Mouse (Mus musculus) hindbrain, embryonic 11.5 days (tissue): ENCODE measurements around the gene Wdr20. TPM values are rescaled to one million over a fixed set of nuclear protein-coding genes. Genes with fewer than 3 reads are reported as not detected.
A peak's percentile ranks its signal among the peaks of the same experiment; 100 is the strongest.

Experiments used
- ATAC-seq: fragments of 200-750 bp; cut with Nextera tagmentation; 2 replicates; pipeline ENCODE4 v1.8.0; 2017; ENCODE audit warnings: mild to moderate bottlenecking, moderate TSS enrichment, moderate library complexity; ENCODE audit not compliant: low FRiP score
- DNase-seq: peaks from one replicate; pipeline ENCODE4 v3.0.0-alpha.2; 2015; ENCODE audit warnings: low spot score
- H3K27ac ChIP-seq: fragments of 300-500 bp; sonication (generic); 2 replicates; pipeline ENCODE4 v1.5.1; 2014; ENCODE audit warnings: mild to moderate bottlenecking, low read depth, low read length
- H3K27me3 ChIP-seq: fragments of 300-500 bp; sonication (generic); 2 replicates; pipeline ENCODE4 v1.6.1; 2014; ENCODE audit warnings: mild to moderate bottlenecking, low read length, moderate library complexity, mixed read lengths; ENCODE audit not compliant: control insufficient read depth, insufficient read depth
- H3K36me3 ChIP-seq: fragments of 300-500 bp; sonication (generic); 2 replicates; pipeline ENCODE4 v1.6.1; 2014; ENCODE audit warnings: mild to moderate bottlenecking, low read length, moderate library complexity, mixed read lengths; ENCODE audit not compliant: control insufficient read depth, insufficient read depth
- H3K4me1 ChIP-seq: fragments of 300-500 bp; sonication (generic); replicated peaks from 2 replicates; pipeline ENCODE4 v1.6.1; 2014; ENCODE audit warnings: low read length, mixed read lengths; ENCODE audit not compliant: control insufficient read depth, insufficient read depth
- H3K4me2 ChIP-seq: fragments of 300-500 bp; sonication (generic); replicated peaks from 2 replicates; pipeline ENCODE4 v1.6.1; 2014; ENCODE audit warnings: mild to moderate bottlenecking, low read depth, low read length
- H3K4me3 ChIP-seq: fragments of 300-500 bp; sonication (generic); 2 replicates; pipeline ENCODE4 v1.5.1; 2014; ENCODE audit warnings: low read depth, low read length
- H3K9ac ChIP-seq: fragments of 300-500 bp; sonication (generic); 2 replicates; pipeline ENCODE4 v1.6.1; 2014; ENCODE audit warnings: low read depth, low read length
- H3K9me3 ChIP-seq: fragments of 300-500 bp; sonication (generic); 2 replicates; pipeline ENCODE4 v1.6.1; 2016; ENCODE audit warnings: low read length; ENCODE audit not compliant: control insufficient read depth
- WGBS: fragments of 180-500 bp; shearing (Covaris S2); extraction: QIAGEN DNeasy Blood & Tissue Kit; methylation state at CpG from one replicate; pipeline ENCODE4 v1.1.7; 2014; 5-methylcytosine and 5-hydroxymethylcytosine counted together
- polyA plus RNA-seq: library from polyadenylated mRNA; unstranded; fragments of >200 nt; fragmentation: Nextera tagmentation; extraction: Ambion mirVana; gene quantifications from 2 replicates; pipeline ENCODE4 v1.2.1, GENCODE M21; 2014

The Wdr20 gene
- polyA plus RNA-seq, 1 experiment from 2014 or later = 22.8 TPM

GRCm38 (mm10) chr12:110797842-110798431 is 60.2 kb downstream of the Wdr20 start:
- Histone ChIP-seq H3K27ac (no peak overlapping the region), H3K9ac (no peak overlapping the region), H3K4me3 (no peak overlapping the region), H3K4me1 (no peaks in the 10 kb centered on the region), H3K4me2 (no peak overlapping the region), H3K27me3 (no peaks in the 10 kb centered on the region), H3K36me3 (no peaks in the 10 kb centered on the region), H3K9me3 (no peaks in the 10 kb centered on the region)
- ATAC-seq (no peak), DNase-seq (no peak)
- WGBS = 91% methylated on average over 10 of the region's 10 CpGs

DNA sequence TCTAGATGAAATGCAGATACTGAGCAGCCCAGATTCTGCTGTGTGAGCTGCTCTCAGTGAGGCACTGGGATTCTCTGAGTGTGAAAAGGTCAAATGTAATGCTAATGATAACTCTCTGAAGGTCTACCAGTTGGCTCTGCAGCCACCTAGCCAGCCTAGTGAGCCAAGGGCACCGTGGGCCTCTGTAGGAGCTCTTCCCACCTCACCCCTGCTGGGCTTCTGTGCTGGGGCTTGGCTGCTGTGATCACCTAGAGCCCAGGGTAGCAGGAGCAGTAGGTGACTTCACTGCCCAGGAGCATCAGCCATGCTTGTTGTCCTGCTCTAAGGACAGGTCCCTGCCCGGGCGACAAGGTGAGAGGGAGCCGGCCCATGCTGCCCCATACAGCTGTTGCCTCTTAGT is 61.5 kb downstream of the Wdr20 start:
- 97% methylated on average over 4 of the region's 4 CpGs for WGBS
- DNase-seq = no peak
- no peak for ATAC-seq

GRCm38 (mm10) chr12:110801876-110802464 is 64.2 kb downstream of the Wdr20 start:
- Histone ChIP-seq H3K9me3 (no peaks in the 10 kb centered on the region), H3K27me3 (no peaks in the 10 kb centered on the region), H3K36me3 (no peaks in the 10 kb centered on the region), H3K4me3 (no peak overlapping the region), H3K4me1 (0 out of 2 replicates have a peak, but pooled peaks cover 3% of the 10 kb centered on the region), H3K9ac (no peak overlapping the region), H3K27ac (no peak overlapping the region), H3K4me2 (no peak overlapping the region)
- no peak for DNase-seq
- WGBS = 83% methylated on average over 10 of the region's 10 CpGs
- no peak for ATAC-seq

More for the DNA sequence above, 61.5 kb downstream of the Wdr20 start:
- H3K9ac ChIP-seq = no peak overlapping the region
- no peak overlapping the region for H3K4me3 ChIP-seq
- no peaks in the 10 kb centered on the region for H3K27me3 ChIP-seq
- H3K27ac ChIP-seq = no peak overlapping the region
- H3K4me1 ChIP-seq = 0 out of 2 replicates have a peak, but pooled peaks cover under 1% of the 10 kb centered on the region
- H3K4me2 ChIP-seq = no peak overlapping the region
- no peaks in the 10 kb centered on the region for H3K36me3 ChIP-seq
- H3K9me3 ChIP-seq = no peaks in the 10 kb centered on the region

GRCm38 (mm10) chr12:110802674-110803297 is 65.0 kb downstream of the Wdr20 start:
- no peak for ATAC-seq
- Histone ChIP-seq H3K4me3 (no peak overlapping the region), H3K36me3 (0 out of 2 replicates have a peak, but pooled peaks cover 1% of the 10 kb centered on the region), H3K9me3 (no peaks in the 10 kb centered on the region), H3K9ac (no peak overlapping the region), H3K27ac (no peak overlapping the region), H3K27me3 (no peaks in the 10 kb centered on the region), H3K4me1 (0 out of 2 replicates have a peak, but pooled peaks cover 3% of the 10 kb centered on the region), H3K4me2 (no peak overlapping the region)
- 90% methylated on average over 5 of the region's 5 CpGs for WGBS
- DNase-seq = no peak

DNA sequence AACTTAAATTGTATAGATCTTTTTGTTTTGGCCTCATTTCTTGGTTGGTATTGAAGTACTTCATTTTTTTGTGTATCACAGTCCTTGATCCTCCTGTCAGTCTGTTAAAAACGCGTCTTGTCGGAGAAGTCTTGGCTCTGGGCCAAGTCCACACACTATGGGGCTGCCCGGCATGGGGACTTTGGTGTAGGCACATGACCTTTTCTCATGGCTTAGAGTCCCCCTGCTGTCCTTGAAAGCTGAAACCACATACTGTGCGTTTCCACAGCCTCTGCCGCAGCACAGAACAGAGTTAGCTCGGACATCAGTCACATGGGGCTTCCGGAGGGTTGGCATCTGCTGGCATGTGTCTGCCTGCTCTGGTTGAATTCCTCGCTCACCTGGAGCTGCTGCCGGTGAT is 66.5 kb downstream of the Wdr20 start:
- H3K9ac ChIP-seq = no peak overlapping the region
- H3K4me2 ChIP-seq = no peak overlapping the region
- WGBS = 35% methylated on average over 10 of the region's 10 CpGs
- H3K27me3 ChIP-seq = no peaks in the 10 kb centered on the region
- no peak overlapping the region for H3K4me3 ChIP-seq
- no peaks in the 10 kb centered on the region for H3K9me3 ChIP-seq
- no peak overlapping the region for H3K27ac ChIP-seq
- H3K4me1 ChIP-seq = 0 out of 2 replicates have a peak, but pooled peaks cover 3% of the 10 kb centered on the region
- ATAC-seq (no peak), DNase-seq (peak; percentile 27)
- 0 out of 2 replicates have a peak, but pooled peaks cover 2% of the 10 kb centered on the region for H3K36me3 ChIP-seq

DNA sequence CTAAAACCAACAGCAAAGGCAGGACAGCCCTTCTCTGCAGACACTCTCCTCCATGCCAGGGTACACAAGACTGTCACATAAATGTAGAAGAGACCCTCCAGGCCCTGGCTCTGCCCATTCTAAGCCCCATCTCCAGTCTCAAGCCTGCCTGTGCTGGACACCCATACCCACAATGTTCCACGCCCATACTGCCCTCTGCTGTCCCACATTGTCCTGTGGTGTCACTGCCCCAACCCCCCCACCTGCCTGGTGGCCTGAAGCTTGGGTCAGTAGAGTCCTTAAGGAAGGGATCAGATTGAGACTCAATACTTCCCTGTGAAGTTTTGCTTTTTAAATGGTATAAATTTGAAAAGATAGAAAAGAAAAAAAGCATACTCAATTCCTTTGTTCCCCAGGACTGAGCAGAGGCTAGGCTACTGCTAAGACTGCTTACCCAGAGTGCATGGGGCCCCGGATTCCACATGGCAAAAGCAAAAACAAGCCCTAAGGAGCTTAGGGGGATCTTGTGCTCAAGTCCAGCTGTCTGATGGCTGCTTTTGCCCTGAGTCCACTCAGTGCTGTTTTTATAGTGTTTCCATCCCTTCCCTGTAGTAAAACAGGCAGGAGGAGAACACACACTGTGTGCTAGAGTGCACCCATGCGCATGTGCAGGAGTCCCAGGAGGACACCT is 68.7 kb downstream of the Wdr20 start:
- Histone ChIP-seq H3K27me3 (no peaks in the 10 kb centered on the region), H3K4me2 (no peak overlapping the region), H3K9me3 (no peaks in the 10 kb centered on the region), H3K27ac (no peak overlapping the region), H3K36me3 (0 out of 2 replicates have a peak, but pooled peaks cover 2% of the 10 kb centered on the region), H3K4me3 (no peak overlapping the region), H3K4me1 (0 out of 2 replicates have a peak, but pooled peaks cover 3% of the 10 kb centered on the region), H3K9ac (no peak overlapping the region)
- DNase-seq (no peak), ATAC-seq (no peak)
- WGBS = 84% methylated on average over 3 of the region's 3 CpGs

GRCm38 (mm10) chr12:110808430-110808829 is 70.7 kb downstream of the Wdr20 start:
- Histone ChIP-seq H3K27me3 (no peaks in the 10 kb centered on the region), H3K4me3 (no peak overlapping the region), H3K9me3 (no peaks in the 10 kb centered on the region), H3K4me1 (0 out of 2 replicates have a peak, but pooled peaks cover 3% of the 10 kb centered on the region), H3K27ac (0 out of 2 replicates have a peak overlapping the region, but pooled peaks have one; percentile 24), H3K4me2 (no peak overlapping the region), H3K9ac (no peak overlapping the region), H3K36me3 (0 out of 2 replicates have a peak, but pooled peaks cover 2% of the 10 kb centered on the region)
- no peak for ATAC-seq
- DNase-seq = no peak
- 47% methylated on average over 10 of the region's 10 CpGs for WGBS

GRCm38 (mm10) chr12:110808848-110809247 is 71.1 kb downstream of the Wdr20 start:
- no peaks in the 10 kb centered on the region for H3K9me3 ChIP-seq
- 85% methylated on average over 5 of the region's 5 CpGs for WGBS
- H3K36me3 ChIP-seq = 0 out of 2 replicates have a peak, but pooled peaks cover 2% of the 10 kb centered on the region

More at GRCm38 (mm10) chr12:110808848-110809247, 71.1 kb downstream of the Wdr20 start:
- no peak for ATAC-seq
- H3K4me3 ChIP-seq = no peak overlapping the region
- H3K4me1 ChIP-seq = 0 out of 2 replicates have a peak, but pooled peaks cover 3% of the 10 kb centered on the region
- no peak overlapping the region for H3K9ac ChIP-seq
- H3K27ac ChIP-seq = no peak overlapping the region
- H3K4me2 ChIP-seq = no peak overlapping the region
- H3K27me3 ChIP-seq = no peaks in the 10 kb centered on the region
- no peak for DNase-seq
